Mouse (Mus musculus): Measurements from ENCODE around the gene Zbtb49.

DNA sequence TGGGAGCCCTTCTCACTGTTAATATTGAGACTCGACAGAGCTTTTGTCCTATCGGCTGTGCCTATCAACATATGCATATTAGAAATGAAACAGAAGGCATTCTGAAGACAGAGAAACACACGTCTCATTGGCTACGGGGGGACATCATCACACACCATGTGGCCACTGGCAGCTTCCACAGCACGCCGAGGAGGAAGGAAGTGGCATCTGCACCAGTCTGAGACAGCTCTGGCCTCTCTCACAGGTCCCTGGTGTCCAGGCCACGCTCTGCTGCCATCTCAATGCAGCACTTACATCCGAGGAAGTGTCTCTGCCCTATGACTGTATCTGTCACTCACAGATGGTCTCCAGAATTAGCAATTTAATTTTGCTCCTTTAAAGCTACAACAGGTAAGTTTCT lies 8.6 kb downstream of the Zbtb49 start:
- TF ChIP-seq CTCF (IDR thresholded peaks at IDR 0.05; ENCODE audit: low read depth) (no peak), EP300 (IDR thresholded peaks at IDR 0.05; ENCODE audit: low read depth) (no peak)
